Mouse (Mus musculus): ENCODE measurements around the gene Scgb1b3. TPM values are rescaled to one million over a fixed set of nuclear protein-coding genes. Genes with fewer than 3 reads are reported as not detected.

The Scgb1b3 gene
- not detected in 2 replicates for polyA plus RNA-seq (2016; fragmentation: Nextera tagmentation; extraction: Ambion mirVana)

DNA sequence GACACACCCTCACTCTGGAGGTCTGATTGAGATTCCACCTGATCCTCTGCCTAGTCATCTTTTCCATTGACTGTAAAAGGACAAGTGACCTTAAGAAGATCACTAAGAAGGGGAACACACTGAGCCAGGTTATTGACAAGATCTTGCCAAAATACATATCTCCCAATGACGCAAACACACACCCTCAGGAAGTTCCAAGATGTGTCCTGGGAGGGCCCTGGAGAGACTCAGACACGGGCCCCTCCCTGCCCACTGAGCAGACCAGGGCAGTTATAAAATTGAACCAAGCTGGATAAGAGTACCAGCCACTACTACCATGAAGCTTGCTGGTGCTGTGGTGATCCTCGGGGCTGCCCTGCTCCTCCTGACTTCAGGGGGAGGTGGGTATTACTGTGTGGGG lies at the start of gene Scgb1b3:
Gene Scgb1b3 (plus strand): TSS at position 301 of the 400 bp plus-strand sequence.
- ATAC-seq (ENCODE audit: low FRiP score, low read depth): no peak
- no peaks in the 10 kb centered on the region for H3K27me3 ChIP-seq
- no peak within 1 kb of the TSS for H3K27ac ChIP-seq (replicated peaks)
- no peak within 1 kb of the TSS for H3K4me3 ChIP-seq
- H3K9me3 ChIP-seq: peaks cover 57% of the 10 kb centered on the region
- H3K4me1 ChIP-seq: no peaks in the 10 kb centered on the region
- 80% methylated on average over 3 of the region's 3 CpGs for WGBS
- H3K4me2 ChIP-seq (replicated peaks): no peak within 1 kb of the TSS
- no peak within 1 kb of the TSS for H3K9ac ChIP-seq (replicated peaks)
- no peaks in the 10 kb centered on the region for H3K36me3 ChIP-seq

DNA sequence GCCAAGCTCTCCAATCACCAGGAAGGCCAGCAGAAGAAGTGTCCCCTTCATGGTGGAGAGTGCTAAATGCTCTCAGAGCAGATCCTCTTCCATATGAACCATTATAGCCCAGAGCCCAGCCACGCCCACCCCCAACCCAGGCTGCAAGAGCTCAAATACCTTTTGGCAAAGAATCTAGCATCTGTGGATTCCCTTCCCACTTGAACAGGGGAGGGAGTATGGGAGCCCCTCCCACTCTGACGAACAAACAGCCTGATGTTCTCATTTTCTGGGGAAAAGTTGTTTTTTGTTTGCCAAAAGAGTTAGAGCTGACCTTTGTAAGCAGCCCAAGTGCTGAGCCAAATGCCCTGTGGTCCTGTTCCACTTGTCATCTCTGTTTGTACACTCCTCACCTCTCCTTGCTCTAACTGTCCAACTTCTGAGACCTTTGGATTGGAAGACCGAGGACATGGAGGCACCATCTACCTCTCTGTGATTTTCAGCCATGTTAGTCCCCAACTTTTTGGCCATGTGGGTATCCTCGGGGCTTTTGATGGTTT lies 13.3 kb upstream of the Scgb1b3 start, which contains the start of gene Scgb2b3:
Gene Scgb2b3 (minus strand): TSS at position 51 of the 539 bp plus-strand sequence.
- H3K27me3 ChIP-seq: no peaks in the 10 kb centered on the region
- H3K9me3 ChIP-seq: peaks cover 67% of the 10 kb centered on the region
- no peak for ATAC-seq (ENCODE audit: low FRiP score, low read depth)
- H3K9ac ChIP-seq (replicated peaks): no peak within 1 kb of the TSS
- H3K4me3 ChIP-seq: no peak within 1 kb of the TSS
- H3K4me1 ChIP-seq: no peaks in the 10 kb centered on the region
- 75% methylated on average over 4 of the region's 4 CpGs for WGBS
- no peak within 1 kb of the TSS for H3K27ac ChIP-seq (replicated peaks)
- no peaks in the 10 kb centered on the region for H3K36me3 ChIP-seq
- no peak within 1 kb of the TSS for H3K4me2 ChIP-seq (replicated peaks)

Other genes with a start within 250 kb of the Scgb1b3 start
- 1.7 and 1.8 TPM in 2 replicates for gene Scn1b, start 248.6 kb upstream of the Scgb1b3 start, polyA plus RNA-seq (2016; fragmentation: Nextera tagmentation; extraction: Ambion mirVana)
- gene Gramd1a, start 219.7 kb upstream of the Scgb1b3 start, polyA plus RNA-seq (2016; fragmentation: Nextera tagmentation; extraction: Ambion mirVana): 186 and 194 TPM in 2 replicates
- not detected in 2 replicates for gene Scgb2b2, start 85.1 kb upstream of the Scgb1b3 start, polyA plus RNA-seq (2016; fragmentation: Nextera tagmentation; extraction: Ambion mirVana)
- not detected in 2 replicates for gene Scgb1b2, start 83.8 kb upstream of the Scgb1b3 start, polyA plus RNA-seq (2016; fragmentation: Nextera tagmentation; extraction: Ambion mirVana)
- gene Scgb2b3, start 13.5 kb upstream of the Scgb1b3 start, polyA plus RNA-seq (2016; fragmentation: Nextera tagmentation; extraction: Ambion mirVana): not detected in 2 replicates